Mouse (Mus musculus) E14TG2a.4 (cell line): ENCODE measurements around the gene Pde4d.

Experiments
- H3K27me3 ChIP-seq: 2 replicates; pipeline ENCODE4 v1.6.1; 2014; ENCODE audit warnings: low read length, control low read depth; ENCODE audit not compliant: insufficient read depth
- H3K36me3 ChIP-seq: 2 replicates; pipeline ENCODE4 v1.6.1; 2014; ENCODE audit warnings: low read length, control low read depth; ENCODE audit not compliant: insufficient read depth
- H3K4me1 ChIP-seq: replicated peaks from 2 replicates; pipeline ENCODE4 v1.6.1; 2014; ENCODE audit warnings: low read depth, low read length, control low read depth
- H3K4me3 ChIP-seq: replicated peaks from 2 replicates; pipeline ENCODE4 v1.5.1; 2014; ENCODE audit warnings: mild to moderate bottlenecking, low read length
- H3K9me3 ChIP-seq: 2 replicates; pipeline ENCODE4 v1.6.1; 2014; ENCODE audit warnings: low read length, control low read depth
- CTCF ChIP-seq: conservative IDR thresholded peaks from 2 replicates; pipeline ENCODE4 v1.5.1; 2014; ENCODE audit warnings: low read length
- NANOG ChIP-seq: IDR thresholded peaks from 2 replicates; pipeline ENCODE4 v1.6.1; 2014; ENCODE audit warnings: borderline replicate concordance, low read length, mixed read lengths
- POU5F1 ChIP-seq: IDR thresholded peaks from 2 replicates; pipeline ENCODE4 v1.6.1; 2014; ENCODE audit warnings: low read length, borderline replicate concordance

The Pde4d gene

GRCm38 (mm10) chr13:109263833-109264232 is 814.1 kb downstream of the Pde4d start:
- H3K9me3 ChIP-seq = no peaks in the 10 kb centered on the region
- no peaks in the 10 kb centered on the region for H3K27me3 ChIP-seq
- no peak for TF ChIP-seq CTCF
- no peak for TF ChIP-seq NANOG
- TF ChIP-seq POU5F1 = no peak
- H3K4me1 ChIP-seq = peaks cover 29% of the 10 kb centered on the region
- H3K4me3 ChIP-seq = no peak overlapping the region
- 0 out of 2 replicates have a peak, but pooled peaks cover 9% of the 10 kb centered on the region for H3K36me3 ChIP-seq

- Histone ChIP-seq H3K36me3 (0 out of 2 replicates have a peak, but pooled peaks cover 9% of the 10 kb centered on the region), H3K9me3 (no peaks in the 10 kb centered on the region), H3K4me3 (no peak overlapping the region), H3K4me1 (peaks cover under 1% of the 10 kb centered on the region; the same call in 1 of the 2 replicates), H3K27me3 (no peaks in the 10 kb centered on the region)
- no peak for TF ChIP-seq NANOG
- TF ChIP-seq CTCF = no peak
- no peak for TF ChIP-seq POU5F1
These were observed 818.5 kb downstream of the Pde4d start for GRCm38 (mm10) chr13:109268253-109268652.

GRCm38 (mm10) chr13:109268659-109269322 is 819.0 kb downstream of the Pde4d start:
- TF ChIP-seq POU5F1 = no peak
- Histone ChIP-seq H3K27me3 (no peaks in the 10 kb centered on the region), H3K36me3 (0 out of 2 replicates have a peak, but pooled peaks cover 3% of the 10 kb centered on the region), H3K4me3 (no peak overlapping the region), H3K9me3 (no peaks in the 10 kb centered on the region), H3K4me1 (no peaks in the 10 kb centered on the region)

- no peaks in the 10 kb centered on the region for H3K27me3 ChIP-seq
- no peaks in the 10 kb centered on the region for H3K36me3 ChIP-seq
- TF ChIP-seq CTCF (no peak), NANOG (no peak), POU5F1 (no peak)
- H3K9me3 ChIP-seq = no peaks in the 10 kb centered on the region
- no peak overlapping the region for H3K4me3 ChIP-seq
- no peaks in the 10 kb centered on the region for H3K4me1 ChIP-seq
These were observed 825.1 kb downstream of the Pde4d start for GRCm38 (mm10) chr13:109274869-109275268.

- Histone ChIP-seq H3K4me1 (no peaks in the 10 kb centered on the region), H3K27me3 (no peaks in the 10 kb centered on the region), H3K9me3 (no peaks in the 10 kb centered on the region), H3K36me3 (no peaks in the 10 kb centered on the region), H3K4me3 (no peak overlapping the region)
- TF ChIP-seq POU5F1 (no peak), NANOG (no peak), CTCF (no peak)
These were observed 828.0 kb downstream of the Pde4d start for GRCm38 (mm10) chr13:109277792-109278191.

GRCm38 (mm10) chr13:109278504-109278912 is 828.8 kb downstream of the Pde4d start:
- no peaks in the 10 kb centered on the region for H3K9me3 ChIP-seq
- H3K4me1 ChIP-seq = no peaks in the 10 kb centered on the region
- H3K27me3 ChIP-seq = no peaks in the 10 kb centered on the region
- H3K4me3 ChIP-seq = no peak overlapping the region
- H3K36me3 ChIP-seq = no peaks in the 10 kb centered on the region
- TF ChIP-seq CTCF (no peak), POU5F1 (no peak), NANOG (no peak)

- TF ChIP-seq POU5F1 (no peak), CTCF (no peak), NANOG (no peak)
- H3K36me3 ChIP-seq = no peaks in the 10 kb centered on the region
- H3K4me1 ChIP-seq = no peaks in the 10 kb centered on the region
- H3K4me3 ChIP-seq = no peak overlapping the region
- no peaks in the 10 kb centered on the region for H3K27me3 ChIP-seq
- H3K9me3 ChIP-seq = no peaks in the 10 kb centered on the region
These were observed 829.5 kb downstream of the Pde4d start for GRCm38 (mm10) chr13:109279211-109279610.

- H3K4me1 ChIP-seq = no peaks in the 10 kb centered on the region
These were observed 830.7 kb downstream of the Pde4d start for GRCm38 (mm10) chr13:109280433-109280832.

GRCm38 (mm10) chr13:109287465-109287864 is 837.7 kb downstream of the Pde4d start:
- H3K36me3 ChIP-seq = 0 out of 2 replicates have a peak, but pooled peaks cover 3% of the 10 kb centered on the region
- H3K4me3 ChIP-seq = no peak overlapping the region
- H3K27me3 ChIP-seq = no peaks in the 10 kb centered on the region
- no peak for TF ChIP-seq POU5F1
- no peak for TF ChIP-seq NANOG
- TF ChIP-seq CTCF = no peak
- H3K4me1 ChIP-seq = no peaks in the 10 kb centered on the region
- no peaks in the 10 kb centered on the region for H3K9me3 ChIP-seq

More at GRCm38 (mm10) chr13:109280433-109280832, 830.7 kb downstream of the Pde4d start:
- H3K4me3 ChIP-seq = no peak overlapping the region
- no peaks in the 10 kb centered on the region for H3K9me3 ChIP-seq
- no peaks in the 10 kb centered on the region for H3K27me3 ChIP-seq
- no peaks in the 10 kb centered on the region for H3K36me3 ChIP-seq
- TF ChIP-seq CTCF (no peak), NANOG (no peak), POU5F1 (no peak)
